Mouse (Mus musculus): ENCODE data around the gene Ank. TPM values are rescaled to one million over a fixed set of nuclear protein-coding genes. Genes with fewer than 3 reads are reported as not detected.
A peak's percentile ranks its signal among the peaks of the same experiment; 100 is the strongest.

The Ank gene
- total RNA-seq, 2 experiments from 2014 or later, result 43.8 to 56.4 TPM

- no peak for DNase-seq
Measured at GRCm38 (mm10) chr15:27604558-27604957, 138.1 kb downstream of the Ank start.

- no peak for DNase-seq
Measured at GRCm38 (mm10) chr15:27605252-27605651, 138.8 kb downstream of the Ank start.

- DNase-seq, result no peak
Measured at GRCm38 (mm10) chr15:27609554-27609953, 143.1 kb downstream of the Ank start.

GRCm38 (mm10) chr15:27612533-27613221 lies 146.2 kb downstream of the Ank start:
- peak; percentile 57 to 62 for DNase-seq

- DNase-seq, result no peak
Measured at GRCm38 (mm10) chr15:27613255-27613654, 146.8 kb downstream of the Ank start.

- peak; percentile 39 to 73 for DNase-seq
Measured at GRCm38 (mm10) chr15:27616159-27616558, 149.7 kb downstream of the Ank start.

- no peak for DNase-seq
Measured at GRCm38 (mm10) chr15:27617227-27617626, 150.8 kb downstream of the Ank start.

- no peak for DNase-seq
Measured at GRCm38 (mm10) chr15:27618778-27619533, 152.5 kb downstream of the Ank start.

- DNase-seq, result no peak
Measured at GRCm38 (mm10) chr15:27619683-27620082, 153.2 kb downstream of the Ank start.

- DNase-seq, result no peak
Measured at GRCm38 (mm10) chr15:27620475-27621185, 154.2 kb downstream of the Ank start.

- no peak for DNase-seq
Measured at GRCm38 (mm10) chr15:27623286-27623685, 156.8 kb downstream of the Ank start.

- DNase-seq, result no peak
Measured at GRCm38 (mm10) chr15:27625014-27625889, 158.8 kb downstream of the Ank start.

- no peak for DNase-seq
Measured at GRCm38 (mm10) chr15:27625890-27626255, 159.4 kb downstream of the Ank start.

- DNase-seq, result no peak
Measured at GRCm38 (mm10) chr15:27626314-27626713, 159.8 kb downstream of the Ank start.

- no peak for DNase-seq
Measured at GRCm38 (mm10) chr15:27627794-27628193, 161.3 kb downstream of the Ank start.

GRCm38 (mm10) chr15:27629046-27629445 lies 162.6 kb downstream of the Ank start:
- DNase-seq, result no peak

GRCm38 (mm10) chr15:27629800-27630600 lies 163.5 kb downstream of the Ank start:
- DNase-seq, result peak in 1 of 2 experiments; percentile 23

GRCm38 (mm10) chr15:27630601-27631383 lies 164.3 kb downstream of the Ank start, which contains the start of gene Otulin:
TSS of gene Otulin (minus strand) at chr15:27630693.
- peak; percentile 100 for DNase-seq

- peak; percentile 39 to 44 for DNase-seq
Measured at GRCm38 (mm10) chr15:27633941-27634900, 167.7 kb downstream of the Ank start.
